Mouse (Mus musculus) cerebellum, postnatal 36 days (tissue): ENCODE data around the gene Sox6.

Source experiments
- DNase-seq, 2 experiments: peaks; one replicate each; pipeline ENCODE4 v3.0.0; 2021 to 2022; ENCODE audit warnings: mixed read lengths in 2 of 2

Sox6 gene

GRCm38 (mm10) chr7:115545585-115546374, 492.8 kb downstream of the Sox6 start:
- no peak for DNase-seq

GRCm38 (mm10) chr7:115543596-115543995, 495.0 kb downstream of the Sox6 start:
- DNase-seq, result no peak

GRCm38 (mm10) chr7:115540261-115540660, 498.3 kb downstream of the Sox6 start:
- DNase-seq, result no peak

- DNase-seq, result no peak
Measured at GRCm38 (mm10) chr7:115539003-115539402, 499.6 kb downstream of the Sox6 start.

GRCm38 (mm10) chr7:115537636-115538035, 501.0 kb downstream of the Sox6 start:
- DNase-seq, result no peak

- DNase-seq, result no peak
Measured at GRCm38 (mm10) chr7:115536521-115536920, 502.1 kb downstream of the Sox6 start.

- no peak for DNase-seq
Measured at GRCm38 (mm10) chr7:115531875-115532274, 506.7 kb downstream of the Sox6 start.

- DNase-seq, result no peak
Measured at GRCm38 (mm10) chr7:115531217-115531616, 507.4 kb downstream of the Sox6 start.

GRCm38 (mm10) chr7:115517701-115518100, 520.9 kb downstream of the Sox6 start:
- DNase-seq, result no peak

- DNase-seq, result no peak
Measured at GRCm38 (mm10) chr7:115513681-115514080, 524.9 kb downstream of the Sox6 start.

- DNase-seq, result no peak
Measured at GRCm38 (mm10) chr7:115511777-115512176, 526.8 kb downstream of the Sox6 start.

- DNase-seq, result no peak
Measured at GRCm38 (mm10) chr7:115511091-115511490, 527.5 kb downstream of the Sox6 start.

- no peak for DNase-seq
Measured at GRCm38 (mm10) chr7:115510045-115510444, 528.6 kb downstream of the Sox6 start.

GRCm38 (mm10) chr7:115506385-115506784, 532.2 kb downstream of the Sox6 start:
- DNase-seq, result no peak

- no peak for DNase-seq
Measured at GRCm38 (mm10) chr7:115501497-115501896, 537.1 kb downstream of the Sox6 start.

GRCm38 (mm10) chr7:115500825-115501224, 537.8 kb downstream of the Sox6 start:
- DNase-seq, result no peak

GRCm38 (mm10) chr7:115500170-115500569, 538.4 kb downstream of the Sox6 start:
- no peak for DNase-seq

- no peak for DNase-seq
Measured at GRCm38 (mm10) chr7:115491721-115492120, 546.9 kb downstream of the Sox6 start.

- no peak for DNase-seq
Measured at GRCm38 (mm10) chr7:115489608-115490007, 549.0 kb downstream of the Sox6 start.

- DNase-seq, result no peak
Measured at GRCm38 (mm10) chr7:115486431-115486830, 552.2 kb downstream of the Sox6 start.

GRCm38 (mm10) chr7:115485664-115486409, 552.8 kb downstream of the Sox6 start:
- DNase-seq, result no peak

- DNase-seq, result no peak
Measured at GRCm38 (mm10) chr7:115477763-115478162, 560.8 kb downstream of the Sox6 start.

GRCm38 (mm10) chr7:115476881-115477665, 561.5 kb downstream of the Sox6 start:
- DNase-seq, result no peak
